Mouse (Mus musculus) intestine, embryonic 14.5 days (tissue): ENCODE results near the gene Tcte1. TPM values are rescaled to one million over a fixed set of nuclear protein-coding genes. Genes with fewer than 3 reads are reported as not detected.

Experiments used
- ATAC-seq: fragments of 200-750 bp; cut with Nextera tagmentation; replicated peaks from 2 replicates; pipeline ENCODE4 v1.8.0; 2017; ENCODE audit warnings: low read depth, moderate number of reproducible peaks, moderate TSS enrichment, moderate library complexity; ENCODE audit not compliant: low FRiP score, low TSS enrichment
- DNase-seq: peaks from one replicate; pipeline ENCODE4 v3.0.0-alpha.2; 2018; ENCODE audit warnings: low spot score
- H3K27ac ChIP-seq: fragments of 300-500 bp; sonication (generic); 2 replicates; pipeline ENCODE4 v1.5.1; 2014; ENCODE audit warnings: low read depth, mild to moderate bottlenecking, control low read depth
- H3K27me3 ChIP-seq: fragments of 300-500 bp; sonication (generic); replicated peaks from 2 replicates; pipeline ENCODE4 v1.6.1; 2014; ENCODE audit warnings: low read length, control low read depth; ENCODE audit not compliant: control insufficient read depth, insufficient read depth
- H3K36me3 ChIP-seq: fragments of 300-500 bp; sonication (generic); 2 replicates; pipeline ENCODE4 v1.6.1; 2014; ENCODE audit warnings: low read length, control low read depth; ENCODE audit not compliant: control insufficient read depth, insufficient read depth
- H3K4me1 ChIP-seq: fragments of 300-500 bp; sonication (generic); replicated peaks from 2 replicates; pipeline ENCODE4 v1.6.1; 2014; ENCODE audit warnings: low read length, control low read depth, mixed read lengths; ENCODE audit not compliant: control insufficient read depth, insufficient read depth
- H3K4me2 ChIP-seq: fragments of 300-500 bp; sonication (generic); 2 replicates; pipeline ENCODE4 v1.6.1; 2014; ENCODE audit warnings: low read length
- H3K4me3 ChIP-seq: fragments of 300-500 bp; sonication (generic); 2 replicates; pipeline ENCODE4 v1.5.1; 2014; ENCODE audit warnings: low read depth, low read length, control low read depth, mixed read lengths
- H3K9ac ChIP-seq: fragments of 300-500 bp; sonication (generic); 2 replicates; pipeline ENCODE4 v1.6.1; 2014; ENCODE audit warnings: mild to moderate bottlenecking, low read length
- H3K9me3 ChIP-seq: fragments of 300-500 bp; sonication (generic); 2 replicates; pipeline ENCODE4 v1.6.1; 2016; ENCODE audit warnings: low read length, control low read depth; ENCODE audit not compliant: control insufficient read depth
- WGBS: fragments of 180-500 bp; shearing (Covaris S2); extraction: QIAGEN DNeasy Blood & Tissue Kit; methylation state at CpG from one replicate; pipeline ENCODE4 v1.1.7; 2014; 5-methylcytosine and 5-hydroxymethylcytosine counted together
- polyA plus RNA-seq: library from polyadenylated mRNA; unstranded; fragments of >200 nt; fragmentation: Nextera tagmentation; extraction: Ambion mirVana; gene quantifications from 2 replicates; pipeline ENCODE4 v1.2.1, GENCODE M21; 2014

Gene Tcte1
- polyA plus RNA-seq, 1 experiment from 2014 or later: 0.70 TPM

DNA sequence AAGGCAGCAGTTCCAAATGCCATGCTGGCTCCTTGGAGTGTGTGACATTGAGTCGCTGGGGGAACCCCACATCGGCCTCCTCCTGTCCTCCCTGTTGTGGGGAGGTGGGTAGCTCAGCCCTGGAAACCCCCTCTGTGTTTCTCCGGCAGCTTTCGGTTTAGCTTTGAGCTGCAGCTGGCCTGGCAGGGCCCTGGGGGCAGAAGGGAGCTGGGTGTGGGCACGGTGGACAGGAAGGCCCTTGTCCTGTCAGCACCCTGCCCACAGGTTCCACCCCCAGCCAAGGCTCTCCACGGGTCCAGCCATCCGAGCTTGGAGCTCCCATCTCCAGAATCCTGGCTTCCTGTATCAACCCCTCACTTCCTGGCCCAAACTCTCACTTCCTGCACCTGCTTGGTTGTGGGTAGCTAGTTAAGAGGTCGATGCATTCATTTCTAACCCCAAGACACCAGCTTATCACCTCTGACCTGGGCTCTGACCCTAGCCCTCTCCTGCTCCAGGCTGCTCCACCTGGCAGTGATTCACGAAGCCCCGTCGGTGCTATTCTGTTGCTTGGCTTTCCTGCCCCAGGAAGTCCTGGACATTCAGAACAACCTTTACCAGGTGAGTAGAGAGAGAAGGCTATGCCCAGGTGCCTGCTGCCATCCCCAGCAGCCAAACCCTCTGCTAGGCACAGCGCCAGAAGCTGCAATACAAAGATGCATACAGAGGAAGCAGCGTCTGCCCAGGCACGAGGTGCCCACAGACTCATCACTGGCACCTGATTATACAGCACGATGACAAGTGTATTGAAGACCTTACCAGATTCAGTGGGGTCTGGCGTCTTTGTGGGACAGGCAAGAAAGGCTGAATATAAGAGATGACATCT is 35.0 kb downstream of the Tcte1 start:
- Histone ChIP-seq H3K36me3 (no peaks in the 10 kb centered on the region), H3K4me3 (no peak overlapping the region), H3K27me3 (0 out of 2 replicates have a peak, but pooled peaks cover 8% of the 10 kb centered on the region), H3K9me3 (no peaks in the 10 kb centered on the region), H3K4me1 (peaks cover 8% of the 10 kb centered on the region; the same call in 1 of the 2 replicates), H3K4me2 (no peak overlapping the region), H3K9ac (no peak overlapping the region), H3K27ac (no peak overlapping the region)
- DNase-seq (no peak), ATAC-seq (no peak)
- WGBS: 71% methylated on average over 16 of the region's 16 CpGs

DNA sequence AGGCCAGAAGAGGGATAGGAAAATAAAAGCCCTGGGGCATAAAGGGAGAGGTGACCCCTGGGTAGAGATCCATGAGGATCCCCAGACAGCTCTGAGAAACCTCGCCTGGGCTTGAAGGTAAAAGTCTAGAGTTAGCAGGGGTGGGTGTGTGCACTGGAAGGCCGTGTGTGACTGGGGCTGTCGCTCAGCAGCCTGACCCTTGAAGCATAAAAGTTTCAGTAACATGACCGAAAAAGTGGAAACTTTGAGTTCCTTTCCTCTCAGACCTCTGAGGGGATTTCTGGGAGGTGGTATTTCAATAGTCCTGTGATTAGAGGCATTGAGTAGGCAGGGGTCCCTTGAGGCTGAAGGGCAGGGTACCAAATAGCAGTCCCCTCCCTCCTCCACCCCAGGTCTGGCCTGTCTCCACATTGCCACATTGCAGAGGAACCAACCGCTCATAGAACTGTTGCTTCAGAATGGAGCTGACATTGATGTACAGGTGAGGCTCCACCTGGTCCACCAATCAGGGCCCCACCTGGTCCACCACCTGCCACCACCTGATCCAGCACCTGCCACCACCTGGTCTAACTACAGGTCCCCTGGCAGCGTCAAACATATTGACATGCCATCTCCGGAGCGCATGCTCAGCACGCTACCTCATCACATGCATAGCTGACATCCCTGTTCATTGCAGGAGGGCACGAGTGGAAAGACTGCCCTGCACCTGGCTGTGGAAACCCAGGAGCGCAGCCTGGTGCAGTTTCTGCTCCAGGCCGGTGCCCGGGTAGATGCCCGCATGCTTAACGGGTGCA is 36.7 kb downstream of the Tcte1 start:
- no peaks in the 10 kb centered on the region for H3K9me3 ChIP-seq
- H3K4me3 ChIP-seq: no peak overlapping the region
- 87% methylated on average over 15 of the region's 15 CpGs for WGBS
- DNase-seq (no peak), ATAC-seq (no peak)
- no peak overlapping the region for H3K27ac ChIP-seq
- 0 out of 2 replicates have a peak, but pooled peaks cover 8% of the 10 kb centered on the region for H3K27me3 ChIP-seq
- peaks cover 15% of the 10 kb centered on the region for H3K4me1 ChIP-seq
- H3K36me3 ChIP-seq: no peaks in the 10 kb centered on the region
- H3K9ac ChIP-seq: no peak overlapping the region
- H3K4me2 ChIP-seq: no peak overlapping the region

DNA sequence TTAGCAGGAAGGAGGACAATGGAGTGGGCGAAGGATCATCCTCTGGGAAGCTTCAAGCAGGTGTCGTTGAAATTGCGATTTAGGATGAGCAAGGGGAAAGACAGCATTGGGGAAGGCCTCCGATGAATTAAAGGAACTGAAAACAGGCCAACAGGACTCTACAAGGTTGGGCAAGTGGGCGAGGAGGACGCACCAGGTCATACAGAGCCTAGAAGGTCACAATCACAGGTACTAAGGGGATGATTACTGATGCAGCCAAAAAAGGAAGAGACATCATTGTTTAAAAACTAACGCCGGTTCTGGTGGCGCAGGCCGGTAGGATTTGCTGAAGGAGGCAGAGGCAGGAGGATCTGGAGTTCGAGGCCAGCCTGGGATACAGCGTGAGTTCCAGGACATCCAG is 40.0 kb downstream of the Tcte1 start:
- Histone ChIP-seq H3K4me3 (0 out of 2 replicates have a peak overlapping the region, but pooled peaks have one; percentile 75), H3K4me2 (no peak overlapping the region), H3K36me3 (peaks cover 33% of the 10 kb centered on the region), H3K4me1 (peaks cover 21% of the 10 kb centered on the region), H3K27me3 (no peaks in the 10 kb centered on the region), H3K9me3 (no peaks in the 10 kb centered on the region), H3K9ac (no peak overlapping the region), H3K27ac (no peak overlapping the region)
- DNase-seq: no peak
- no peak for ATAC-seq
- 71% methylated on average over 12 of the region's 12 CpGs for WGBS

DNA sequence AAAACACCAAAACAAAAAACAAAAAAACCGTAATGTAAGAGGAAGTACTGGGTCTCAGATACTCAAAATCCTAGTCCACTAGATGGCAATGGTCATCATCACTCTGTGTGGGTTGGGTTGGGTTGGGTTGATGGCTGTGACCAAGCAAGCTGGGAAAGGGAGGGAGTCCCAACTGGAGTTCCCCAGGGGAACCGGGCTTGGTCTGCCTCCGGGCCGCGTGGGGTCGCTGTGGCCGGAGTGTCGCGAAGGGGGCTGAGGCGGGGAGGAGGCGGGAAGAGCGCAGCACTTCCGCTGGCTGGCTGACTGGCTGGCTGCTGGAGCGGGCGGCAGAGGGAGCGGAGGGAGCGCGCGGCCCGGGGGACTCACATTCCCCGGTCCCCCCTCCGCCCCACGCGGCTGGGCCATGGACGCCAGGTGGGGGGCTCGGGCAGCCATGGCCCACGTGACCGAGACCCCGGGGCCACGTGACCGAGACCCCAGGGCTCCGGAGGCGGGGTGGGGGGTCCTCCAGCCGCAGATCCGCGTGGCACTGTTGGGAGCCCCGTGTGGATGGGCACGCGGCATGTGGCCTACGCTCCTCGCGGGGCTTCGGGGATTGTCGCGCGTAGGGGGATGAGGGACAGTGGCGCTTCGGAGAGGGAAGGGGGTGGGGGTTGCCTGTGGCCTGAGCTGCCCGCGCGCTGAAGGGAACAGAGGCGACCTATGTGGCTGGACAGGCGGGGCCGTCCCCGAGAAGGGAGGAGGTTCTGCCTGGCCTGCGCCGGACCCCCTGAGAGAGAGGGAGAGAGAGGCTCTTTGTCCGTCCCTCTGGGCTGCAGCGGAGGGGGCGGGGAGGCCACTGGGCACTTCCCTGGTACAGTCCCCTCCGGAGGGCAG is 40.7 kb downstream of the Tcte1 start, which contains the start of gene Slc35b2:
Gene Slc35b2 (plus strand): TSS at position 220 of the 876 bp plus-strand sequence.
- under 1% methylated on average over 60 of the region's 61 CpGs for WGBS
- H3K27ac ChIP-seq: peak within 1 kb of the TSS; percentile 82
- peak; percentile 70 for ATAC-seq

DNA sequence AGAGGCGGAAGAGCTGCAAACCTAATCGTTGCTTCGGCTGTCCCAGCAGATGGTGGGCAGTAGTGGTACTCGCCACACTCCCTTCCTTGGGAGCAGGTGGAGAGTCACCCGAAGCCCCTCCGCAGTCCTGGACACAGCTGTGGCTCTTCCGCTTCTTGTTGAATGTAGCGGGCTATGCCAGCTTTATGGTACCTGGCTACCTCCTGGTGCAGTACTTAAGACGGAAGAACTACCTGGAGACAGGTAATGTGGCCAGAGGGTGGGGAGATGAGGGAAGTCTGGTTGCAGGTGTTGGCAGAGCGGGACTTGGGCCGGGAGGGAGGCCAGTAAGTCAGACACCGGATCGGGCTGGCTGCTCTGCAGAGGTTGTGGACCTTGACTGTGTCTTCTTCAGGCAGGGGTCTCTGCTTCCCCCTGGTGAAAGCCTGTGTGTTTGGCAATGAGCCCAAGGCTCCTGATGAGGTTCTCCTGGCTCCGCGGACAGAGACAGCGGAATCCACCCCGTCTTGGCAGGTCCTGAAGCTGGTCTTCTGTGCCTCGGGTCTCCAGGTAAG is 41.4 kb downstream of the Tcte1 start:
- H3K27me3 ChIP-seq: no peaks in the 10 kb centered on the region
- ATAC-seq: peak; percentile 2; the same call in 1 of the 2 replicates
- peak overlapping the region; percentile 75 for H3K4me3 ChIP-seq
- peaks cover 21% of the 10 kb centered on the region for H3K4me1 ChIP-seq
- 5% methylated on average over 18 of the region's 18 CpGs for WGBS
- peaks cover 47% of the 10 kb centered on the region for H3K36me3 ChIP-seq
- H3K9me3 ChIP-seq: no peaks in the 10 kb centered on the region
- H3K9ac ChIP-seq: peak overlapping the region; percentile 90
- peak; percentile 64 for DNase-seq
- H3K27ac ChIP-seq: peak overlapping the region; percentile 82; the same call in 1 of the 2 replicates
- H3K4me2 ChIP-seq: peak overlapping the region; percentile 93

More for the DNA sequence above, 40.7 kb downstream of the Tcte1 start, which contains the start of gene Slc35b2:
- H3K9me3 ChIP-seq: no peaks in the 10 kb centered on the region
- H3K4me2 ChIP-seq: peak within 1 kb of the TSS; percentile 93
- H3K4me3 ChIP-seq: peak within 1 kb of the TSS; percentile 75
- peaks cover 21% of the 10 kb centered on the region for H3K4me1 ChIP-seq
- H3K9ac ChIP-seq: peak within 1 kb of the TSS; percentile 90
- peaks cover 39% of the 10 kb centered on the region for H3K36me3 ChIP-seq
- H3K27me3 ChIP-seq: no peaks in the 10 kb centered on the region
- peak; percentile 94 for DNase-seq

DNA sequence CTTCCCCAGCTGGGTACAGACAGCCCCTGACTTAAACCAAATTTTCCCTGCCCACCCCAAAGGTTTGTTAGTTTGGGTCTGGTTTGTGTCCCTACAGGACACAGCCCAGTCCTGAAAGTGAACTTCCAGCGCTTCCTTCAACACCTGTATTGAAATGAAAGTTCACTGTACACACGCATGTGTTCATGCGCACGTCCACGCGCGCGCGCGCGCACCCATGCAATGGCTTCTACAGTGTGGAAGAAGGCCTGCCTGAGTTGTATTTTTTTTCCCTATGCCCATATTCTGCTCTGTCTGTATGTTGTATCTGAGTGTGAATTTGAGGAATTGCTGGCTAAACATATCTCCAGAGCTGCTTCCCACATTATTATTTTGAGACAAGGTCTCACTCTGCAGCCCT is 41.9 kb downstream of the Tcte1 start:
- no peaks in the 10 kb centered on the region for H3K9me3 ChIP-seq
- H3K4me3 ChIP-seq: peak overlapping the region; percentile 75
- no peaks in the 10 kb centered on the region for H3K27me3 ChIP-seq
- H3K4me1 ChIP-seq: peaks cover 21% of the 10 kb centered on the region
- peak overlapping the region; percentile 90 for H3K9ac ChIP-seq
- peak overlapping the region; percentile 93 for H3K4me2 ChIP-seq
- DNase-seq: no peak
- WGBS: 91% methylated on average over 11 of the region's 11 CpGs
- H3K27ac ChIP-seq: no peak overlapping the region; the same call in 1 of the 2 replicates
- no peak for ATAC-seq
- H3K36me3 ChIP-seq: peaks cover 52% of the 10 kb centered on the region

DNA sequence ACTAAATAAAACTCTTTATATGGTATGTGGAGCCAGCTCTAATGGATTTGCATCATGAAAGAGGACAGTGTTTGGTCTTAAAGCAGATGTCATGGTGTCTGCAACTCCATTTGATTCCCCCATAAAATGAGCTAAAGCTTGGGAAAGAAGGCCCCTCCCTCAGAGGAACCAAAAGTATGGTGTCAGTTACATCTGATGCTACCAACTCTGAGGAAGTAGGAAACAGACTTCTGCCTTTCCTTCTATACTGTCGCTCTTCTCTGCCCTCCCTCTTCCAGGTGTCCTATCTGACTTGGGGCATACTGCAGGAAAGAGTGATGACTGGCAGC is 42.8 kb downstream of the Tcte1 start:
- peaks cover 60% of the 10 kb centered on the region for H3K36me3 ChIP-seq
- 67% methylated on average over 1 of the region's 1 CpGs for WGBS

More for the DNA sequence above, 42.8 kb downstream of the Tcte1 start:
- H3K4me2 ChIP-seq: no peak overlapping the region
- H3K27me3 ChIP-seq: no peaks in the 10 kb centered on the region
- ATAC-seq (no peak), DNase-seq (no peak)
- no peak overlapping the region for H3K4me3 ChIP-seq
- peaks cover 22% of the 10 kb centered on the region for H3K4me1 ChIP-seq
- H3K9me3 ChIP-seq: no peaks in the 10 kb centered on the region
- no peak overlapping the region for H3K27ac ChIP-seq
- H3K9ac ChIP-seq: no peak overlapping the region
